Mouse (Mus musculus): ENCODE measurements around the gene Catip. TPM values are rescaled to one million over a fixed set of nuclear protein-coding genes. Genes with fewer than 3 reads are reported as not detected.
A peak's percentile ranks its signal among the peaks of the same experiment; 100 is the strongest.

Catip gene
- polyA plus RNA-seq, 1 experiment from 2014 or later: 2.5 TPM

DNA sequence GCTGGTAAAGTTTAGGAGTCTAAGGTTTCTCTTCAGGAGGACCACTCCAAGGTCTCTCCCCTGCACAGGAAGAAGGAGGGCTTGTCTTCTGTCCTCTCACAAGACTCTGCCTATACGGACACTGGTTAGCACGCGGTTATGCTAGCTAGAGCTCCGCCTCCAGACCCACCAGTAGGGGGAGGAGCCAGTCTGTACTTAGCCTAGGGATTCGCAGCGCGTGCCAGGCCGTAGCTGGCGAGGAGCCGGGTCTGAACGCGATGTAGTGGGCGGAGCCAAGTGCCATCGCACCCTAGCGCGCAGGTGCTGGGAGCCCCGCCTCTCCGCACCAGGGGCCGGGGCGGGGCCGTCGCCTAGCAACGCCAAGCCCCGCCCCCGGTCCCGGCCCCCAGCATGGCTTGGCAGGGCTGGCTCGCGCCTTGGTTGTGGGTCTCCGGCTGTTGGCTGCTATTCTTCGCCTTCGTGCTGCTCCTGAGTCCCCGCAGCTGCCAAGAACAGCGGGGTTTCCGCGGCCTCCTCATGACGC is 29.6 kb upstream of the Catip start:
- Histone ChIP-seq H3K4me3 (ENCODE audit: low read depth, low read length) (peak overlapping the region; percentile 54), H3K27me3 (ENCODE audit: control insufficient read depth, insufficient read depth, low read depth, low read length) (no peaks in the 10 kb centered on the region), H3K9ac (ENCODE audit: low read depth, low read length) (peak overlapping the region; percentile 72), H3K4me2 (ENCODE audit: low read length) (peak overlapping the region; percentile 70), H3K36me3 (ENCODE audit: control insufficient read depth, insufficient read depth, low read length) (no peaks in the 10 kb centered on the region), H3K9me3 (replicated peaks; ENCODE audit: control insufficient read depth, low read length, poor library complexity, severe bottlenecking) (no peaks in the 10 kb centered on the region), H3K4me1 (ENCODE audit: control insufficient read depth, insufficient read depth, low read length) (peaks cover 15% of the 10 kb centered on the region), H3K27ac (ENCODE audit: low read length) (peak overlapping the region; percentile 78)
- 0% methylated on average over 26 of the region's 36 CpGs for WGBS
- ATAC-seq: peak; percentile 95

DNA sequence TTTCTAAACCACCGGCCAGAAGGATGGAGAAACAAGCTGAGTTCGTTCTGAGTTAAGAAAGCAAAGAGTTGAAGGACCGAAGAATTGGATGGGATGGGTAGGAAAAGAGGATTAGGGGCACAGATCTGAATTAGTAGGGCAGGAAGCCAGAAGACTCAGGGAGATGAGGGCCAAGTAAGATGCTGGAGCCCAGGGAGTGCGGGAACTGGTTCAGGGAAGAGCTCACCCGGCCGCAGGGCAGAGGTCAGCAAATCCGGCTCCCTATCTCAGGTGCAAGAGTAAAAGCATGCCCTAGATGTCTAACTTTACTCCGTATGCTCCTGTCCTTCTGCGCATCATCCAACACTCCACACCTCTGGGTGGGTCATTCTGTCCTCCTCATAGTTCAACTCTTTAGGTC is 29.0 kb upstream of the Catip start:
- Histone ChIP-seq H3K4me1 (ENCODE audit: control insufficient read depth, insufficient read depth, low read length) (peaks cover 15% of the 10 kb centered on the region), H3K36me3 (ENCODE audit: control insufficient read depth, insufficient read depth, low read length) (no peaks in the 10 kb centered on the region), H3K9ac (ENCODE audit: low read depth, low read length) (peak overlapping the region; percentile 72), H3K4me2 (ENCODE audit: low read length) (peak overlapping the region; percentile 70), H3K4me3 (ENCODE audit: low read depth, low read length) (peak overlapping the region; percentile 54), H3K27me3 (ENCODE audit: control insufficient read depth, insufficient read depth, low read depth, low read length) (no peaks in the 10 kb centered on the region), H3K9me3 (replicated peaks; ENCODE audit: control insufficient read depth, low read length, poor library complexity, severe bottlenecking) (no peaks in the 10 kb centered on the region), H3K27ac (ENCODE audit: low read length) (peak overlapping the region; percentile 78)
- peak; percentile 18 for ATAC-seq
- 4% methylated on average over 9 of the region's 9 CpGs for WGBS

DNA sequence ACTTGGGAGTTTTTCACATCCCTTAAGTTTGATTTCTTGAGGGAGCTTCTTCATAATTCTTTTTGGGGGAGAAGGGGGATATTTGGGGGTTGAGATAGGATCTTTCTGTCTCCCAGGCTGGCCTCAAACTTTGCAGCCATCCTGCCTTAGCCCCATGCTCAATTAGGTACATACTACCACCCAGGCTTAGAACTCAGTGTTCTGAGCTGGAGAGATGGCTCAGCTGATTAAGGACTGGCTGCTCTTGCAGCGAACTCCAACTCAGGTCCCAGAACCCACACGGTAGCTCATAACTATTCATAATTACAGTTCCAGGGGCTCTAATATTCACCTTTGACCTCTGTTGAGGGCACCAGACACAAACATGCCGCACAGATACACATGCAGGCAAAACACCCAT is 27.3 kb upstream of the Catip start:
- Histone ChIP-seq H3K4me2 (ENCODE audit: low read length) (no peak overlapping the region), H3K4me1 (ENCODE audit: control insufficient read depth, insufficient read depth, low read length) (peaks cover 15% of the 10 kb centered on the region), H3K9me3 (replicated peaks; ENCODE audit: control insufficient read depth, low read length, poor library complexity, severe bottlenecking) (no peaks in the 10 kb centered on the region), H3K4me3 (ENCODE audit: low read depth, low read length) (no peak overlapping the region), H3K27me3 (ENCODE audit: control insufficient read depth, insufficient read depth, low read depth, low read length) (no peaks in the 10 kb centered on the region), H3K36me3 (ENCODE audit: control insufficient read depth, insufficient read depth, low read length) (no peaks in the 10 kb centered on the region), H3K9ac (ENCODE audit: low read depth, low read length) (no peak overlapping the region), H3K27ac (ENCODE audit: low read length) (no peak overlapping the region)
- 80% methylated on average over 3 of the region's 3 CpGs for WGBS
- ATAC-seq: no peak

DNA sequence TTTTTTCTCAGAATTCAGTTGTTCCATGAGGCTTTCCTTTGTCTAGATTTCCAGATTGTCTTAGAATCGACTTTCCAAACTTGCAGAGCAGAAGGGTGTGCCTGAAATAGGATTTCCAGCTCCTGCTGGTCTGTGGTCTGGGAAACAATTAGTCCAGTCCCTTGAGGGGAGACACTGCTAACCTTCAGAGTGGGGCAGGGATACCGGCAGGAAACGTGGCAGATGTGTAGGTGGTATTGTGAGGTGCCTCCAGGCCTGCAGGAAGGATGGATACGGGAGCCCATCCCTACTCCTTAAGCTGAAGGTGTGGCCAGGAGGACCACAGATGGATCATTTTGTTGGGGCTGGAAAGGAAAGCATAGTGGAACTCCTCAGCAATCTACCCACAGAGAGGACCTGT is 26.9 kb upstream of the Catip start:
- no peaks in the 10 kb centered on the region for H3K36me3 ChIP-seq (ENCODE audit: control insufficient read depth, insufficient read depth, low read length)
- H3K9ac ChIP-seq (ENCODE audit: low read depth, low read length): no peak overlapping the region
- H3K27me3 ChIP-seq (ENCODE audit: control insufficient read depth, insufficient read depth, low read depth, low read length): no peaks in the 10 kb centered on the region
- no peak for ATAC-seq
- H3K27ac ChIP-seq (ENCODE audit: low read length): no peak overlapping the region
- H3K9me3 ChIP-seq (replicated peaks; ENCODE audit: control insufficient read depth, low read length, poor library complexity, severe bottlenecking): no peaks in the 10 kb centered on the region
- H3K4me1 ChIP-seq (ENCODE audit: control insufficient read depth, insufficient read depth, low read length): peaks cover 15% of the 10 kb centered on the region
- no peak overlapping the region for H3K4me3 ChIP-seq (ENCODE audit: low read depth, low read length)
- H3K4me2 ChIP-seq (ENCODE audit: low read length): no peak overlapping the region
- 50% methylated on average over 4 of the region's 4 CpGs for WGBS

DNA sequence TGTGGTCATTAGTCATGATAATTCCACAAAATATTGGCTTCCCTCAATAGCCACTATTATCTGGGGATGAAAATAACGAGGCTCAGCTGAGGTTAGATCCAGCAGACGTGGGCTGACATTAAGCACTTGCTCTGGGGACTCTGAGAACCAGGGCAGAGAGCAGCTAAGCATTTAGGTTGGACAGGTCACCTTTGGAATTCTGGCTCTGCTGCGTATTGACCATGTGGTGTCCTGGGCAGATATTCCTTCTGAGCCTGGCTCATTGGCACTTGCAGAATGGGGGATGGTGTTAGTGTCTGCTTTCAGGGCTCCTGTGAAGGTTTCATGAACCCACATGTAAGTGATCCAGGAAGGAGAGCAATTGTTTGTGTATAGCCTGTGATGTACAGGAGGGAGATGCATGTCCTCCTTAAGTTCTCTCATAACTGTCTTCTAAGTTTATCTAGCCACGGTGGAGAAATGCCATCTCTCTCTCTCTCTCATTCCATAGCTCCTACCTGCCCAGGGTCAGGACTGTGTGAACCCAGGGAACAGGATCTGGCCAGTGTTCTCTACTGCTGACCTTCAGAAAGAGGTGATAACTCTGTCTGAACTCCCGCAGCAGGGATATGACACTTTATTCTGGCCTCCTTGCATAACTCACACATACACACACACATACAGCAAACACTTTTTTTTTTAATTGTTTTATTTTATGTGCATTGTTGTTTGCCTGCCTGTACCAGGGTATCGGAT is 26.3 kb upstream of the Catip start:
- ATAC-seq: no peak
- H3K9ac ChIP-seq (ENCODE audit: low read depth, low read length): no peak overlapping the region
- H3K9me3 ChIP-seq (replicated peaks; ENCODE audit: control insufficient read depth, low read length, poor library complexity, severe bottlenecking): no peaks in the 10 kb centered on the region
- H3K27ac ChIP-seq (ENCODE audit: low read length): no peak overlapping the region
- H3K4me3 ChIP-seq (ENCODE audit: low read depth, low read length): no peak overlapping the region
- H3K4me1 ChIP-seq (ENCODE audit: control insufficient read depth, insufficient read depth, low read length): peaks cover 15% of the 10 kb centered on the region
- H3K4me2 ChIP-seq (ENCODE audit: low read length): no peak overlapping the region
- H3K27me3 ChIP-seq (ENCODE audit: control insufficient read depth, insufficient read depth, low read depth, low read length): no peaks in the 10 kb centered on the region
- no peaks in the 10 kb centered on the region for H3K36me3 ChIP-seq (ENCODE audit: control insufficient read depth, insufficient read depth, low read length)
- 77% methylated on average over 6 of the region's 6 CpGs for WGBS

DNA sequence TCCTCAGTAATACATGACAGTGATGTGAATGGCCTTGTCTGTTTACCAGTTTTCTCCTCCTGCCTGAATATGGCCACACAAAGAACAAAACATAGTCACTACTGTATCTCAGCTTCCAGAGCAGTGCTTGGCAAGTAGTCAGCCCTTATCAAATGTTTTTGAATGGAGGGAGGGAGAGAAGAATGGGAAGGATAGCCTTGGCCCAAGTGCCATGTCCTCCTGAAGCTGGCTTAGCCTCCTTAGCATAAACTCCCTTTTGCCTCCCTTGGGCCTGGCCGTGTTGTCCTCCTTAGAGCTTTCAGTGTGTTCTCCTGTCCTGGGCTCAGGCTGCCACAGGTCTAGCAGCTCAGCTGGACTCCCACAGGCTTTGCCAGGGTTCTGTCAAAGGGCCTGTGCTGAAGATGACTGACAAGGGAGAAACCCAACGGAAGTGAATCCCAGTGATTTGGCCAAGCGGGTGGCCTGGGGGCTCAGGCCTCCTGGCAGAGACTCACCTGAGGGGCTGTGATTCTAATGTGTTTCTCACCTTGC is 24.6 kb upstream of the Catip start:
- peaks cover 13% of the 10 kb centered on the region for H3K4me1 ChIP-seq (ENCODE audit: control insufficient read depth, insufficient read depth, low read length)
- WGBS: 76% methylated on average over 3 of the region's 3 CpGs
- H3K36me3 ChIP-seq (ENCODE audit: control insufficient read depth, insufficient read depth, low read length): no peaks in the 10 kb centered on the region
- H3K9ac ChIP-seq (ENCODE audit: low read depth, low read length): no peak overlapping the region
- no peak overlapping the region for H3K4me2 ChIP-seq (ENCODE audit: low read length)
- H3K4me3 ChIP-seq (ENCODE audit: low read depth, low read length): no peak overlapping the region
- H3K9me3 ChIP-seq (replicated peaks; ENCODE audit: control insufficient read depth, low read length, poor library complexity, severe bottlenecking): no peaks in the 10 kb centered on the region
- H3K27ac ChIP-seq (ENCODE audit: low read length): no peak overlapping the region
- no peaks in the 10 kb centered on the region for H3K27me3 ChIP-seq (ENCODE audit: control insufficient read depth, insufficient read depth, low read depth, low read length)
- ATAC-seq: no peak

DNA sequence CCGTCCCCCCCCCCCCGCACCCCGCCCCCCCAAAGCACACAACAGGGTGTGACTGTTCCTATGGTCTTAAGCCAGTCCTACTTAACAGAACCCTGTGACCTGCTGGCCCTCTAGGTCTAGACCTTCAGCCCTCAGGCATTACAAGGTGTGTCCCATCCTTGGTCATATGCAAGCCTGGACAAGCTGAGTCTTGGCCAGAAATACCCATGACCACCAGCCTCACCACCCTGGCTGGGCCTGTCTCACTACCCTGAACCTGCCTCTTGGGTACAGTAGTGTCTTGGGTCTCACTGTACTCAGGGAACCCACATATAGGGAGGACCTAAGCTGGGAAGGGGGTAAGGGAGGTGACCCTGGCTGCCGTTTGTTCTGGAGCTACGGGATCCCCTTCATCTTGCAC is 23.9 kb upstream of the Catip start:
- no peak for ATAC-seq
- no peak overlapping the region for H3K9ac ChIP-seq (ENCODE audit: low read depth, low read length)
- no peaks in the 10 kb centered on the region for H3K9me3 ChIP-seq (replicated peaks; ENCODE audit: control insufficient read depth, low read length, poor library complexity, severe bottlenecking)
- WGBS: 83% methylated on average over 5 of the region's 5 CpGs
- no peak overlapping the region for H3K27ac ChIP-seq (ENCODE audit: low read length)
- H3K36me3 ChIP-seq (ENCODE audit: control insufficient read depth, insufficient read depth, low read length): no peaks in the 10 kb centered on the region
- no peak overlapping the region for H3K4me3 ChIP-seq (ENCODE audit: low read depth, low read length)
- no peak overlapping the region for H3K4me2 ChIP-seq (ENCODE audit: low read length)
- H3K27me3 ChIP-seq (ENCODE audit: control insufficient read depth, insufficient read depth, low read depth, low read length): no peaks in the 10 kb centered on the region
- H3K4me1 ChIP-seq (ENCODE audit: control insufficient read depth, insufficient read depth, low read length): peaks cover 11% of the 10 kb centered on the region

DNA sequence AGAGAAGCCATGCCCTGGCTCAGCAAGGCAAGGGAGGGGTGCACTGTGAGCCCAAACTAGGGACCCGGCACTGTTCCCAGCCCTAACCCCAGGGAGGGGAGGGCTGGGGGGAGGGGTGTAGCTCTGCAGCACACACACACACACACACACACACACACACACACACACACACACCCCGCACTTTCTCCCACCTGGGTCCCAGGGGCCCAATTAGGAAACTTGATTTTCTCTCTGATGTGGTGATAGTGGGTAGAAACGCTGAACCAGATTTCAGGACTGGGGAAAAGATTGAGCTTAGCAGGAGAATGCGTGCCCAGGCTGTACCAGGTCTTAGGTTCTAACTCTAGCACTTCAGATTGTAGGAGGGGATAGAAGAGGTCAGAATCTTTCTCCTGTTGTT is 23.3 kb upstream of the Catip start:
- peaks cover 5% of the 10 kb centered on the region for H3K4me1 ChIP-seq (ENCODE audit: control insufficient read depth, insufficient read depth, low read length)
- 60% methylated on average over 4 of the region's 4 CpGs for WGBS

DNA sequence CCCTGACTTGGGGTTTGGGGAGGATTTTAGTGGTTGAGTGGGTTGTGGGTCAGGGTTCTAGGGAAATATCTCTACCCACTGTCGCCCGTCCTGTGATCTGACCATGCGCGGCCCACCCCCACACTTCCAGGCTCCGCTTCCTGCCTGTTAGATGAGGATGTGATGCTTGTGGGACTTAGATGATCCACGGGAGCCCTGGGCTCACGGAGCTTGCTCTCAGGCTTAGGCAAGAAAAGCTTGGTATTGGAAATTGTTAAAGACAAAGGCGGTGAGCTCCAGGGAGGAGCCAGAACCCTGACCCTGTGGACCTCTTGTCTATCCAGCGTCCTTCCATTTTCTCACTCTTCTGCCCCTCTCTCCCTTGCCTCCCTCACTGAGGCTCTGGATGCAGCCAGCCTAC is 22.0 kb upstream of the Catip start:
- Histone ChIP-seq H3K9me3 (replicated peaks; ENCODE audit: control insufficient read depth, low read length, poor library complexity, severe bottlenecking) (no peaks in the 10 kb centered on the region), H3K4me1 (ENCODE audit: control insufficient read depth, insufficient read depth, low read length) (no peaks in the 10 kb centered on the region), H3K4me2 (ENCODE audit: low read length) (no peak overlapping the region), H3K27ac (ENCODE audit: low read length) (no peak overlapping the region), H3K9ac (ENCODE audit: low read depth, low read length) (no peak overlapping the region), H3K4me3 (ENCODE audit: low read depth, low read length) (no peak overlapping the region), H3K27me3 (ENCODE audit: control insufficient read depth, insufficient read depth, low read depth, low read length) (no peaks in the 10 kb centered on the region), H3K36me3 (ENCODE audit: control insufficient read depth, insufficient read depth, low read length) (no peaks in the 10 kb centered on the region)
- WGBS: 86% methylated on average over 9 of the region's 9 CpGs
- ATAC-seq: no peak

More for the DNA sequence above, 23.3 kb upstream of the Catip start:
- Histone ChIP-seq H3K9ac (ENCODE audit: low read depth, low read length) (no peak overlapping the region), H3K4me2 (ENCODE audit: low read length) (no peak overlapping the region), H3K9me3 (replicated peaks; ENCODE audit: control insufficient read depth, low read length, poor library complexity, severe bottlenecking) (no peaks in the 10 kb centered on the region), H3K36me3 (ENCODE audit: control insufficient read depth, insufficient read depth, low read length) (no peaks in the 10 kb centered on the region), H3K27ac (ENCODE audit: low read length) (no peak overlapping the region), H3K4me3 (ENCODE audit: low read depth, low read length) (no peak overlapping the region), H3K27me3 (ENCODE audit: control insufficient read depth, insufficient read depth, low read depth, low read length) (no peaks in the 10 kb centered on the region)
- ATAC-seq: no peak

Data from midbrain, embryonic 16.5 days (tissue).